Mouse (Mus musculus) liver, postnatal 0 days (tissue): Measurements from ENCODE around the gene Acer3.
A peak's percentile ranks its signal among the peaks of the same experiment; 100 is the strongest.

Experiments used
- CTCF ChIP-seq: sonication (generic); IDR thresholded peaks from 2 replicates; pipeline ENCODE4 v1.5.1; 2016; ENCODE audit warnings: antibody characterized with exemption, low read depth
- EP300 ChIP-seq: IDR thresholded peaks from 2 replicates; pipeline ENCODE4 v1.6.1; 2016; ENCODE audit warnings: antibody characterized with exemption, low read depth, mild to moderate bottlenecking

- TF ChIP-seq CTCF = no peak
- peak; percentile 17; the same call in 1 of the 2 replicates for TF ChIP-seq EP300
Measured at GRCm38 (mm10) chr7:98331932-98332331, 10.9 kb upstream of the Acer3 start.
